Mouse (Mus musculus) monocyte, adult 2 months (primary cell): ENCODE data around the gene Ptpn3.
A peak's percentile ranks its signal among the peaks of the same experiment; 100 is the strongest.

ENCODE experiments used
- DNase-seq, 2 experiments: peaks; one replicate each; pipeline ENCODE4 v3.0.0; 2022; ENCODE audit warnings: low spot score in 2 of 2, low read depth in 1 of 2

Gene Ptpn3

GRCm38 (mm10) chr4:57175329-57175728 lies 126.3 kb downstream of the Ptpn3 start:
- no peak for DNase-seq

GRCm38 (mm10) chr4:57172861-57173260 lies 128.8 kb downstream of the Ptpn3 start:
- no peak for DNase-seq

GRCm38 (mm10) chr4:57171817-57172216 lies 129.8 kb downstream of the Ptpn3 start:
- no peak for DNase-seq

- DNase-seq: no peak
These were observed 133.0 kb downstream of the Ptpn3 start for GRCm38 (mm10) chr4:57168680-57169079.

- no peak for DNase-seq
These were observed 133.4 kb downstream of the Ptpn3 start for GRCm38 (mm10) chr4:57168277-57168676.

GRCm38 (mm10) chr4:57166922-57167870 lies 134.4 kb downstream of the Ptpn3 start:
- no peak for DNase-seq

GRCm38 (mm10) chr4:57165654-57166053 lies 136.0 kb downstream of the Ptpn3 start:
- no peak for DNase-seq

GRCm38 (mm10) chr4:57164578-57165210 lies 136.9 kb downstream of the Ptpn3 start:
- DNase-seq: no peak

- no peak for DNase-seq
These were observed 138.6 kb downstream of the Ptpn3 start for GRCm38 (mm10) chr4:57162789-57163722.

GRCm38 (mm10) chr4:57160571-57160970 lies 141.1 kb downstream of the Ptpn3 start:
- no peak for DNase-seq

- no peak for DNase-seq
These were observed 145.0 kb downstream of the Ptpn3 start for GRCm38 (mm10) chr4:57156549-57157169.

- no peak for DNase-seq
These were observed 147.8 kb downstream of the Ptpn3 start for GRCm38 (mm10) chr4:57153838-57154237.

- DNase-seq: no peak
These were observed 148.4 kb downstream of the Ptpn3 start for GRCm38 (mm10) chr4:57153068-57153835.

GRCm38 (mm10) chr4:57148182-57148581 lies 153.5 kb downstream of the Ptpn3 start:
- DNase-seq: no peak

GRCm38 (mm10) chr4:57143026-57143937 lies 158.4 kb downstream of the Ptpn3 start, which contains the start of gene Epb41l4b:
Epb41l4b (minus strand) TSS chr4:57143437.
- DNase-seq: peak in 1 of 2 experiments; percentile 7

GRCm38 (mm10) chr4:57142374-57143025 lies 159.1 kb downstream of the Ptpn3 start:
- no peak for DNase-seq

GRCm38 (mm10) chr4:57141908-57142361 lies 159.7 kb downstream of the Ptpn3 start:
- DNase-seq: no peak
